ENCODE assay signal across 21 mouse cellular contexts in the genomic region with DNA sequence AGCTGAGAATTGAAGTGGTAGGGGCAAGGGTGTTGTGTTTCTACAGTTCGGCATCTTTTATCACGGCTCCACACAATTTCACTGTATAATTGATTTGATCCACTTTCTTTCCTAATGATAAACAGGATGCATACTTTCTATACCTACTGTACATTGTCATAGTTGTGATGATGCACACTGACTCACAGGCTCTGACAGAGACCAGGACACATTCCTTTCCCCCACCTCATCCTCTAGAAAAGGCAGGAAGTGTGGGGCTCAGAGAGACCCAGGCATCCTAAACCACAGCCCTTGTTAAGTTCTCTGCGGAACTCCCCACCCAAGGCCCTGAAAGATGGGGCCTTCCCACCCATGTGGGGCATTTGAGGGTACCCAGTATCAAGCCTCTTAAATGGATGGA.
DNase-seq lines count a peak whose midpoint lies in the region; ATAC-seq lines count a peak whose summit lies in the region.
"Had no signal": no experiment of that assay in that cellular context is flagged by ENCODE, and none has a peak within 500 bp of the region (broad histone marks: within the 10 kb centered on the region; RNA-seq: fewer than 3 reads in every experiment).

No protein-coding gene starts in this region.

- DNase-seq in 3134 (ENCODE audit: extremely low read depth, insufficient read length, low spot score) (peak; percentile 17), 3T3-L1 (ENCODE audit: low read depth, low spot score) (peak; percentile 77)
- DNase-seq in Muller cell, postnatal 12 days (ENCODE audit: inconsistent ontology term) = peak; percentile 9
- DNase-seq in right cerebral cortex, adult 2 months (ENCODE audit: low spot score in 2 of 2) = no peak
- no peak for DNase-seq in retina, embryonic 14.5 days (ENCODE audit: low spot score)
- DNase-seq: adrenal gland, adult 2 months; adrenal gland, postnatal 14 days; B cell, adult 2 months; cerebellum, adult 11 months; cerebellum, adult 2 months; cerebellum, adult 9-11 months; cerebellum, postnatal 25 days; gastrocnemius, postnatal 10 days; gastrocnemius, postnatal 36 days; heart, postnatal 36 days had no signal

- ATAC-seq in monocyte, adult 5-6 weeks (replicated peaks; ENCODE audit: insufficient number of reproducible peaks, low FRiP score, low TSS enrichment, poor library complexity, severe bottlenecking) = no peak
- ATAC-seq: CD4-positive, CD25-positive, alpha-beta regulatory T cell, adult 4 months; forebrain, embryonic 13.5 days; forebrain, embryonic 16.5 days; hindbrain, embryonic 16.5 days; intestine, embryonic 15.5 days had no signal

Comparison
In these comparisons a context has a peak if more than half of its experiments do, and no peak if none do; other contexts are left out.
1. DNase-seq: peak in 3134 (single experiment), 3T3-L1 (single experiment) and Muller cell, postnatal 12 days (single experiment); none in right cerebral cortex, adult 2 months (0 of 2) and retina, embryonic 14.5 days (single experiment).